Mouse (Mus musculus) ES-E14 (cell line): ENCODE measurements around the gene Csgalnact2. TPM values are rescaled to one million over a fixed set of nuclear protein-coding genes. Genes with fewer than 3 reads are reported as not detected.

ENCODE experiments used
- DNase-seq: peaks from one replicate; pipeline ENCODE4 v3.0.0-alpha.2; 2013; ENCODE audit warnings: low read depth, low spot score
- H3K27ac ChIP-seq: 2 replicates; pipeline ENCODE4 v1.5.1; 2012; ENCODE audit warnings: low read depth, mild to moderate bottlenecking, low read length, moderate library complexity, mixed read lengths; ENCODE audit not compliant: poor library complexity, insufficient read depth, severe bottlenecking
- H3K36me3 ChIP-seq: 2 replicates; pipeline ENCODE4 v1.6.1; 2012; ENCODE audit warnings: mild to moderate bottlenecking, low read length, moderate library complexity, mixed read lengths; ENCODE audit not compliant: control insufficient read depth, poor library complexity, insufficient read depth, severe bottlenecking
- H3K4me1 ChIP-seq, 2 experiments: fragments of 150-350 bp in 1 of 2; sonication (generic) in 1 of 2; 2 replicates each; pipeline ENCODE4 v1.6.1; 2012; ENCODE audit warnings: low read length in 2 of 2, mild to moderate bottlenecking in 1 of 2, mixed read lengths in 1 of 2; ENCODE audit not compliant: control insufficient read depth in 2 of 2, insufficient read depth in 2 of 2, poor library complexity in 1 of 2
- H3K4me3 ChIP-seq, 2 experiments: fragments of 150-350 bp in 1 of 2; sonication (generic) in 1 of 2; 2 replicates each; pipeline ENCODE4 v1.5.1; 2012; ENCODE audit warnings: low read length in 2 of 2, low read depth in 1 of 2, mild to moderate bottlenecking in 1 of 2, mixed read lengths in 1 of 2; ENCODE audit not compliant: insufficient read depth in 1 of 2, poor library complexity in 1 of 2, severe bottlenecking in 1 of 2
- H3K9ac ChIP-seq: 2 replicates; pipeline ENCODE4 v1.6.1; 2012; ENCODE audit warnings: low read depth, mild to moderate bottlenecking, low read length, mixed read lengths; ENCODE audit not compliant: poor library complexity, insufficient read depth, severe bottlenecking
- H3K9me3 ChIP-seq: fragments of 150-350 bp; sonication (generic); 2 replicates; pipeline ENCODE4 v1.6.1; 2012; ENCODE audit warnings: low read depth, mild to moderate bottlenecking, low read length; ENCODE audit not compliant: control insufficient read depth, insufficient read depth
- CHD2 ChIP-seq: IDR thresholded peaks from 2 replicates; pipeline ENCODE4 v1.6.1; 2014; ENCODE audit warnings: mild to moderate bottlenecking, low read depth, low read length, inconsistent platforms
- HCFC1 ChIP-seq: IDR thresholded peaks from 2 replicates; pipeline ENCODE4 v1.6.1; 2012; ENCODE audit warnings: low read length, inconsistent platforms, borderline replicate concordance; ENCODE audit not compliant: insufficient read depth
- MAFK ChIP-seq: IDR thresholded peaks from 2 replicates; pipeline ENCODE4 v1.6.1; 2014; ENCODE audit warnings: mild to moderate bottlenecking, low read depth, low read length, inconsistent platforms; ENCODE audit not compliant: insufficient read depth
- ZC3H11A ChIP-seq: IDR thresholded peaks from 2 replicates; pipeline ENCODE4 v1.6.1; 2012; ENCODE audit warnings: low read depth, mild to moderate bottlenecking, inconsistent platforms, low read length, borderline replicate concordance
- ZNF384 ChIP-seq: IDR thresholded peaks from 2 replicates; pipeline ENCODE4 v1.6.1; 2012; ENCODE audit warnings: low read depth, low read length, inconsistent platforms
- in situ Hi-C, 2 experiments: fragments of 600-800 bp; cut with MboI; formaldehyde crosslinking; loops; one replicate each; pipeline ENCODE4 v1.15.1; 2025; ENCODE audit warnings: low sequenced_read_pairs in 2 of 2, inconsistent platforms in 1 of 2; ENCODE audit not compliant: unreplicated experiment in 2 of 2
- total RNA-seq: library from RNA; depleted of rRNA; stranded (reverse); fragments of 300-350 nt; gene quantifications from 2 replicates; pipeline ENCODE4 v1.2.3, GENCODE M21; 2012

The Csgalnact2 gene
- total RNA-seq, 1 experiment: 9.1 TPM

DNA sequence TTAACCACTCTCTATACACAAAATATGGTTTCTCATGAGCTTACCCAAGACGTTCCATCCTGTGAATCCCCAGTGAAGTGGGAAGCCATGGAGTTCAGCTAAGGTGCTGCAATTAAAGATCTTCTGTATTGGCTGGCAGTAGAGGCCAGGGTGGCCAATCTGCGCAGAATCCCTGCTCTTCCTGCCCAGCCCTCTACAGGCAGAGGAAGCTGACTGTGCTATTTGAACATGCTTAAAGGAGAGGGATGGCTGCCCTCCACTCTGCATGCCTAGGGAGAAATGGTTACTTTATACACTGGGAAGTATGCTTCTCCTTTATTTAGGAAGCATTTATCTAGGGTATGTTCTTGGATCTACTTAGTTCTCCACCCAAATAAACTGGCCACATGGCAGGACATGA lies 11.6 kb upstream of the Csgalnact2 start:
- in situ Hi-C loops: no loop called here
- Histone ChIP-seq H3K9me3 (no peaks in the 10 kb centered on the region), H3K27ac (no peak overlapping the region), H3K36me3 (no peaks in the 10 kb centered on the region), H3K4me3 (no peak overlapping the region), H3K9ac (no peak overlapping the region), H3K4me1 (no peaks in the 10 kb centered on the region)
- TF ChIP-seq CHD2: no peak
- no peak for DNase-seq

DNA sequence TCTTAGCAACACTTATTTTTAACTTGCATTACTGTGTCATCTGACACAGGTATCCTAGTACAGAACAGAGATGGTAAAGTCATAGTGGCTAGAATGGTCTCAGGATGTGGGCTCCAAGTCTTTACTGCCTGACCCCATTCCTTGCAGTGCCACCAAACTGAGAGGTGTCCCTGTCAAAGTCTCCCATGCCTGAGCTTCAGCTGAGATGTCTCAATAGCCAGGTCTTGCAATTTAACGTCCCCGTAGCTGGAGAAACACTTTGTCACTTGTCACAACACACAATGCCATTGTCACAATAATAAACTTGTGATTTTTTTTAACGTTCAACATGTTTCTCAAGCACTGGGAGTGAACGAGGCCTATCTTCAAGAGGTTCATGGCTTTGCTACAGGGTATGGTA lies 11.2 kb upstream of the Csgalnact2 start:
- no peaks in the 10 kb centered on the region for H3K4me1 ChIP-seq
- no peak for DNase-seq
- H3K36me3 ChIP-seq: no peaks in the 10 kb centered on the region
- TF ChIP-seq CHD2: no peak
- no peak for TF ChIP-seq ZC3H11A
- no peak for TF ChIP-seq ZNF384
- no peak for TF ChIP-seq HCFC1
- TF ChIP-seq MAFK: no peak
- no peak overlapping the region for H3K27ac ChIP-seq
- in situ Hi-C loops: no loop called here
- no peaks in the 10 kb centered on the region for H3K9me3 ChIP-seq
- no peak overlapping the region for H3K4me3 ChIP-seq
- no peak overlapping the region for H3K9ac ChIP-seq

DNA sequence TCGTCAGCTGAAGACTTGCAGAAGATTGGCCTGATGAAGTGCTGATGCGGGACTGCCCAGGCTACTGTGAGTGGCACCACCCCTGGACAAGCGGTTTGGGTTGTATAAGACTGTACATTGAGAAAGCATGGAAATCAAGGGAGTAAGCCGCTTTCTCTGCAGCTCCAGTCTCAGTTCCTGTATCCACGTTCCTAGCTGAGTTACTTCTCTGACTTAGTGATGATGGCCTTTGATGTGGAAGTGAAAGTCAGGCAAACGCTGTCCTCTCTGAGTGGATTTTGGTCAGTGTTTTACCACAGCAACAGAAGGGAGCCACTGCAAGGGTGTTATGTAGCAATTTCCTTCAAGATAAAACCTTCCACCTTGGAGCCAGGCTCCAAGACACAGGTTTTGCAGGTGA lies 2.0 kb upstream of the Csgalnact2 start:
- no peak for DNase-seq
- Histone ChIP-seq H3K36me3 (no peaks in the 10 kb centered on the region), H3K9ac (no peak overlapping the region), H3K9me3 (no peaks in the 10 kb centered on the region), H3K4me3 (no peak overlapping the region), H3K27ac (no peak overlapping the region), H3K4me1 (no peaks in the 10 kb centered on the region)
- TF ChIP-seq HCFC1 (no peak), CHD2 (no peak), MAFK (no peak), ZNF384 (no peak), ZC3H11A (no peak)
- in situ Hi-C loops: no loop called here

DNA sequence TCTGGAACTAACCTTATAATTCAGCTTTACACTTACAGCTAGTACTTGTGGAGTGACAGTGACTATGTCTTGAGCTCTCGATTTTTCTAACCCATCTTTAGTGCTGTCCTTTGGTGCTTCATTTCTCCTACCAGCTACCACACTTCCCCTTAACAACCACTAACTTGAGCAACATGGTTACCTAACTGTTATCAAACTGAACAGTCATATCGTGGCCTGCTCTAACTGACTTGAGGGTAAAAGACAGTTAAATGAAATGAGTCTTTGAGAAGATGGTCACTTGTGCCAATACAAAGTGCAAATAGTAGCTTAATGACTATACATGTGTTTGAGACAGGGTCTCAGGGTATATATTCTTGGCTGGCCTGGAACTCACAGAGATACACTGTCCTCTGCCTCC lies 1.8 kb downstream of the Csgalnact2 start:
- no peak for DNase-seq
- in situ Hi-C loops: no loop called here
- H3K4me1 ChIP-seq: no peaks in the 10 kb centered on the region
- TF ChIP-seq CHD2 (no peak), ZC3H11A (no peak), MAFK (no peak), HCFC1 (no peak), ZNF384 (no peak)
- no peak overlapping the region for H3K9ac ChIP-seq
- no peak overlapping the region for H3K4me3 ChIP-seq
- no peaks in the 10 kb centered on the region for H3K9me3 ChIP-seq
- no peaks in the 10 kb centered on the region for H3K36me3 ChIP-seq
- no peak overlapping the region for H3K27ac ChIP-seq

DNA sequence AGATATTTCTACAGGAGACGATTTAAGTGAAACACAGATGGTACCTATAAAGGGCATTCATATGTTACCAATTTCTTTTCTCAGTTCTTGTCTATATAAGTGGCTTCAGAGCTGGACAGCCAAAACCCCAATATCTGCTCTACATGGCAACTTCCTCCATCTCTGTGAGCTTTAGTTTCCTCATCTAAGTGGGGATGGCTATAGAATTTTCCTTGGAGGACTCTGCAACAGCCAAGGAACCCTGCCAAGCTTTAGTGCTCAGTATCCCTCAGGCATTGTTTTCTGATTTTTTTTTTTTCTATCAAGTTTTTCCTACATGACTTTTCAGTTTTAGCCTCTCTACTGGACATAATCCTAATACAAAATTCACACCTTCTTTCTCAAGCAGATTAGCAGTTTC lies 4.5 kb downstream of the Csgalnact2 start:
- TF ChIP-seq ZC3H11A: no peak
- TF ChIP-seq MAFK: no peak
- TF ChIP-seq ZNF384: no peak
- no peak for TF ChIP-seq CHD2
- no peak for TF ChIP-seq HCFC1
- in situ Hi-C loops: no loop called here
- Histone ChIP-seq H3K27ac (no peak overlapping the region), H3K4me1 (no peaks in the 10 kb centered on the region), H3K36me3 (no peaks in the 10 kb centered on the region), H3K9me3 (no peaks in the 10 kb centered on the region), H3K9ac (no peak overlapping the region), H3K4me3 (no peak overlapping the region)
- no peak for DNase-seq
